ENCODE assay signal across 17 mouse cellular contexts in the genomic region with DNA sequence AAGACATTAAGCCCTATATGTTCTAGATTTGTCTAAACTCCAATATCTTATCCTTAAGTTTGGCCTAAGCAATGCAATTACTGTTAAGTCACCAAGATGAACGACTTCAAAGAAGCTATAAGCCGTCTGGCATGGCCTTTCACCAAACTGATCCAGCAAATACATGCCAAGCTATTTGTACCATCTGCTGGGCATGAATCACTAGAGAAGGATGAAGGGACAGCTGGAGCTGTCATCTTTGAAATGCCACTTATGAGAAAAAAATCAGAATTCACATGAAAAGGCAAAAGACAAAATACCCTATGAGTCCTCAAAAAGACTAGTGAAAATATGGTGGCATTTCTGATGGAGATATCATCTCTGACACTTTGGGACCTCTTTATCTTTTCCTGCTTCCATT.
DNase-seq lines count a peak whose midpoint lies in the region; ATAC-seq and TF ChIP-seq lines count a peak whose summit lies in the region.
"Had no signal": no experiment of that assay in that cellular context is flagged by ENCODE, and none has a peak within 500 bp of the region (broad histone marks: within the 10 kb centered on the region; RNA-seq: fewer than 3 reads in every experiment).

No protein-coding gene starts in this region.

- TF ChIP-seq POLR2A in brain, embryonic 14.5 days (IDR thresholded peaks at IDR 0.05; ENCODE audit: borderline replicate concordance, extremely low read depth, insufficient read depth, insufficient read length, poor library complexity, severe bottlenecking), result no peak

- peak; percentile 61 for ATAC-seq in hindbrain, postnatal 0 days
- no peak for ATAC-seq in hindbrain, embryonic 11.5 days (ENCODE audit: low FRiP score)
- no peak for ATAC-seq in megakaryocyte progenitor cell, adult 5-6 weeks (replicated peaks; ENCODE audit: poor library complexity)
- ATAC-seq: midbrain, embryonic 15.5 days; Patski had no signal

- TF ChIP-seq CTCF in hindbrain, postnatal 0 days (IDR thresholded peaks at IDR 0.05; ENCODE audit: low read depth), result no peak
- TF ChIP-seq CTCF in brain, embryonic 14.5 days (IDR thresholded peaks at IDR 0.05; ENCODE audit: borderline replicate concordance, extremely low read depth, insufficient read depth, insufficient read length), result no peak

- 47% methylated on average over 2 of the region's 2 CpGs for WGBS in hindbrain, postnatal 0 days
- WGBS in hindbrain, embryonic 11.5 days, result 76% methylated on average over 2 of the region's 2 CpGs

- H3K36me3 ChIP-seq in hindbrain, postnatal 0 days (ENCODE audit: insufficient read depth, low read length), result no peaks in the 10 kb centered on the region
- H3K36me3 ChIP-seq in hindbrain, embryonic 11.5 days (ENCODE audit: control insufficient read depth, insufficient read depth, low read length), result no peaks in the 10 kb centered on the region
- H3K36me3 ChIP-seq: embryonic facial prominence, embryonic 13.5 days; heart, embryonic 10.5 days; midbrain, embryonic 15.5 days had no signal

- peak; percentile 2 for DNase-seq in cerebellum, adult 11-12 months
- no peak for DNase-seq in cerebellum, adult 8-10 months
- DNase-seq in hindbrain, postnatal 0 days (ENCODE audit: low spot score), result peak; percentile 69
- DNase-seq in hindbrain, embryonic 11.5 days (ENCODE audit: low spot score), result no peak
- peak; percentile 80 for DNase-seq in brain, embryonic 14.5 days (ENCODE audit: low read depth)
- DNase-seq in layer of hippocampus, adult 9-11 months, result peak; percentile 53
- no peak for DNase-seq in heart, postnatal 10 days
- DNase-seq: heart, postnatal 36 days; liver; lung, adult 2 months had no signal

- H3K9ac ChIP-seq in hindbrain, postnatal 0 days (replicated peaks; ENCODE audit: low read length), result no peak overlapping the region
- H3K9ac ChIP-seq in hindbrain, embryonic 11.5 days (ENCODE audit: low read depth, low read length), result no peak overlapping the region
- H3K9ac ChIP-seq: embryonic facial prominence, embryonic 13.5 days; midbrain, embryonic 15.5 days had no signal

- no peak overlapping the region for H3K4me3 ChIP-seq in hindbrain, postnatal 0 days (ENCODE audit: low read length)
- no peak overlapping the region for H3K4me3 ChIP-seq in hindbrain, embryonic 11.5 days (ENCODE audit: low read depth, low read length)
- H3K4me3 ChIP-seq: embryonic facial prominence, embryonic 13.5 days; heart, embryonic 10.5 days; left cerebral cortex, adult 2 months; midbrain, embryonic 15.5 days had no signal

- H3K4me1 ChIP-seq in hindbrain, postnatal 0 days (ENCODE audit: insufficient read depth, low read length), result no peaks in the 10 kb centered on the region
- H3K4me1 ChIP-seq in hindbrain, embryonic 11.5 days (replicated peaks; ENCODE audit: control insufficient read depth, insufficient read depth, low read length), result no peaks in the 10 kb centered on the region
- H3K4me1 ChIP-seq: embryonic facial prominence, embryonic 13.5 days; heart, embryonic 10.5 days; midbrain, embryonic 15.5 days had no signal

- intact Hi-C loops in heart, postnatal 10 days (cut with DNase I), result no loop called here

- H3K27me3 ChIP-seq in hindbrain, postnatal 0 days (ENCODE audit: insufficient read depth, low read length), result no peaks in the 10 kb centered on the region
- H3K27me3 ChIP-seq in hindbrain, embryonic 11.5 days (ENCODE audit: control insufficient read depth, insufficient read depth, low read length), result no peaks in the 10 kb centered on the region
- H3K27me3 ChIP-seq: embryonic facial prominence, embryonic 13.5 days; midbrain, embryonic 15.5 days had no signal

- no peaks in the 10 kb centered on the region for H3K9me3 ChIP-seq in hindbrain, postnatal 0 days (ENCODE audit: low read length)
- H3K9me3 ChIP-seq in hindbrain, embryonic 11.5 days (ENCODE audit: control insufficient read depth, low read length), result no peaks in the 10 kb centered on the region
- H3K9me3 ChIP-seq: embryonic facial prominence, embryonic 13.5 days; midbrain, embryonic 15.5 days had no signal

- no peak overlapping the region for H3K27ac ChIP-seq in hindbrain, postnatal 0 days
- H3K27ac ChIP-seq in hindbrain, embryonic 11.5 days (ENCODE audit: low read depth, low read length), result no peak overlapping the region
- H3K27ac ChIP-seq: embryonic facial prominence, embryonic 13.5 days; heart, embryonic 10.5 days; left cerebral cortex, adult 2 months; macrophage; midbrain, embryonic 15.5 days had no signal

- no peak overlapping the region for H3K4me2 ChIP-seq in hindbrain, postnatal 0 days (ENCODE audit: low read depth, low read length)
- H3K4me2 ChIP-seq in hindbrain, embryonic 11.5 days (replicated peaks; ENCODE audit: low read depth, low read length), result no peak overlapping the region
- H3K4me2 ChIP-seq: embryonic facial prominence, embryonic 13.5 days; midbrain, embryonic 15.5 days had no signal

Comparison
In these comparisons a context has a peak if more than half of its experiments do, and no peak if none do; other contexts are left out.
1. DNase-seq: peak in cerebellum, adult 11-12 months (single experiment), hindbrain, postnatal 0 days (single experiment), brain, embryonic 14.5 days (single experiment) and layer of hippocampus, adult 9-11 months (single experiment); none in cerebellum, adult 8-10 months (single experiment), hindbrain, embryonic 11.5 days (single experiment) and heart, postnatal 10 days (0 of 2).